Mouse (Mus musculus): Measurements from ENCODE around the gene Commd3.

DNA sequence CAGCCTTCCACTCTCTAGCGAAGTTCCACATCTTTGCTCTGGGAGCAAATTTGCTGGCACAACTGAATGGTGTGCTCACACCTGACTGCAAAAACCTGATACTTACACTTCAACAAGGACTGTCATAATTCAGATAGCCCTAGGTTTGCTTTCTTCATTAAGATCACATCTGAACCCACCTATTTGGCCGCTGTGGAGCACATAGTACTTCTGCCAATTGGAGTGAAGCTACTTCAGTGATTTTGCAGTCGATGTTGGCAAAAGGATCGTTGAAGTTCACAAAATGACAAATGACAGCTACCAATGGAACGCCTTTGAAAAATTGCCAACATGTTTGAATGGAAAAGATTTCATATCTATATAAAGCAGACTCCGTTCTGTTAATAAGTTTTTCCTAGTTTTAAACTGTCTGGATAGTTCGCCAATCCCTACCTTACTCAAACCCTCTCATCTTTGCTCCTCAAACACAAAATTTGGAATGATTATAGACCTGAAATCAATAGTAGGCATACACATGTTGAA is 23.5 kb downstream of the Commd3 start:
- TF ChIP-seq POLR2A (IDR thresholded peaks at IDR 0.05; ENCODE audit: insufficient read length, low read depth) (no peak), TCF12 (IDR thresholded peaks at IDR 0.05; ENCODE audit: insufficient read depth, poor library complexity, severe bottlenecking) (no peak), POLR2AphosphoS2 (IDR thresholded peaks at IDR 0.05; ENCODE audit: insufficient read length, low read depth) (no peak), MYOG (IDR thresholded peaks at IDR 0.05; ENCODE audit: control insufficient read depth in 1 of 3, insufficient read depth in 1 of 3, insufficient read length in 2 of 3, low read depth in 2 of 3) (no peak), TCF3 (IDR thresholded peaks at IDR 0.05; ENCODE audit: insufficient read length, low read depth) (no peak), MAX (IDR thresholded peaks at IDR 0.05; ENCODE audit: low read depth) (no peak), E2F4 (IDR thresholded peaks at IDR 0.05; ENCODE audit: insufficient read depth) (no peak), MYOD1 (IDR thresholded peaks at IDR 0.05; ENCODE audit: control insufficient read depth in 1 of 3, insufficient read length in 2 of 3, low read depth in 2 of 3) (no peak), CEBPB (IDR thresholded peaks at IDR 0.05; ENCODE audit: insufficient read depth, poor library complexity, severe bottlenecking) (no peak), SRF (IDR thresholded peaks at IDR 0.05; ENCODE audit: control insufficient read depth, insufficient read length, low read depth) (no peak), USF1 (IDR thresholded peaks at IDR 0.05; ENCODE audit: low read depth) (no peak), REST (IDR thresholded peaks at IDR 0.05; ENCODE audit: insufficient read depth, insufficient read length) (no peak)

Measured in myocyte (in vitro differentiated cells).